Mouse (Mus musculus): ENCODE measurements around the gene Ints6. TPM values are rescaled to one million over a fixed set of nuclear protein-coding genes. Genes with fewer than 3 reads are reported as not detected.
A peak's percentile ranks its signal among the peaks of the same experiment; 100 is the strongest.
"Not testable (repeated sequence)": the region's sequence is repeated elsewhere in the genome, so short reads cannot be mapped to it uniquely, and the experiment has no call there.

Ints6 gene
- total RNA-seq, 2 experiments from 2014 or later, result 46.0 to 50.3 TPM

DNA sequence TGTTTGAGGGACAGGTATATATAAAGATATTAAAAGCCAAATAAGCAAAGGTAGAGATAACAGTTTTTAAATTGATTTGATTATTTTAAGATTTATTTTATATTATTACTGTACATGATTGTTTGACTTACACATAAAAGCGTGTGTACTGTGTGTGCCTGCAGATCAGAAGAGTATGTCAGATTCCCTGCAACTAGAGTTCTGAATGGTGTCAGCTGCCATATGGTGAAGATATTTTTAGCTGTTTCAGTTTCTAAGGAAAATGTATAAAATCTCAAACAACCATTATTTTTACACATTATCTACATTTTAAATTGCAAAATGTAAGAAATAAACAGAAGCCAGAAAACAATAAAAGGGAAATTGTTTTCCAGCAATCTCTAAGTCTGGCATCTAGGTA, 39.3 kb downstream of the Ints6 start:
- DNase-seq (ENCODE audit: low spot score in 2 of 2), result no peak
- Histone ChIP-seq H3K27ac (0 out of 2 replicates have a peak overlapping the region, but pooled peaks have one; percentile 16), H3K4me3 (no peak overlapping the region)
- TF ChIP-seq CTCF (conservative IDR thresholded peaks at IDR 0.05), result no peak

- peak overlapping the region; percentile 57; the same call in 1 of the 2 replicates for H3K27ac ChIP-seq
- peak; percentile 30 to 31 for DNase-seq (ENCODE audit: low spot score in 2 of 2)
- no peak overlapping the region for H3K4me3 ChIP-seq
- peak; percentile 49 for TF ChIP-seq CTCF (conservative IDR thresholded peaks at IDR 0.05)
These were observed 42.8 kb downstream of the Ints6 start for GRCm38 (mm10) chr14:62718161-62718560.

DNA sequence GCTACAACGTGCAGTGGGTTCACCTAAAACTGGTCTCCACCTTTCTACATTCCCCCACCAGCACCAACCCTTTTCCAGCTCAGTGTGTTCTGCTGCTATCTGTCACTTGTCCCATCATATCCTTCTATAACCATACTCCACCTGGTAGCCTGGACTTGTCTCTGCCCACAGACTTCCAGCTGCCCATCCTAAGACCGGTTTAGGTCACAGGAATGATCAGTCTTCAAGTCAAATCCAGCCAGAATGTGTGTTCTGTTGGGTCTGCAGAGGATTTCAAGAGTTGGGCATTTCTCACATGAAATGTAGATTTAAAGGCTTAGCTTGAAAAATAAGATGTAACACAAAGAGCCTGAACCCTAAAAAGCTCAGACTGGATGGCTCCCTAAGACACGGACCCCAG, 87.3 kb downstream of the Ints6 start:
- no peak overlapping the region for H3K27ac ChIP-seq
- TF ChIP-seq CTCF (conservative IDR thresholded peaks at IDR 0.05), result peak; percentile 23; the same call in 1 of the 2 replicates
- no peak overlapping the region for H3K4me3 ChIP-seq
- no peak for DNase-seq (ENCODE audit: low spot score in 2 of 2)

- H3K4me3 ChIP-seq, result no peak overlapping the region
- DNase-seq (ENCODE audit: low spot score in 2 of 2), result no peak
- TF ChIP-seq CTCF (conservative IDR thresholded peaks at IDR 0.05), result no peak
- H3K27ac ChIP-seq, result no peak overlapping the region
These were observed 95.8 kb downstream of the Ints6 start for GRCm38 (mm10) chr14:62664976-62665673.

- TF ChIP-seq CTCF (conservative IDR thresholded peaks at IDR 0.05), result no peak
- Histone ChIP-seq H3K4me3 (no peak within 1 kb of the TSS), H3K27ac (no peak within 1 kb of the TSS)
- no peak for DNase-seq (ENCODE audit: low spot score in 2 of 2)
These were observed 97.6 kb downstream of the Ints6 start, which contains the start of gene Serpine3 for GRCm38 (mm10) chr14:62663367-62663766. Gene Serpine3 (plus strand): TSS chr14:62663667.

- no peak overlapping the region for H3K27ac ChIP-seq
- no peak overlapping the region for H3K4me3 ChIP-seq
- no peak for TF ChIP-seq CTCF (conservative IDR thresholded peaks at IDR 0.05)
- no peak for DNase-seq (ENCODE audit: low spot score in 2 of 2)
These were observed 98.6 kb downstream of the Ints6 start for GRCm38 (mm10) chr14:62662381-62662780.

DNA sequence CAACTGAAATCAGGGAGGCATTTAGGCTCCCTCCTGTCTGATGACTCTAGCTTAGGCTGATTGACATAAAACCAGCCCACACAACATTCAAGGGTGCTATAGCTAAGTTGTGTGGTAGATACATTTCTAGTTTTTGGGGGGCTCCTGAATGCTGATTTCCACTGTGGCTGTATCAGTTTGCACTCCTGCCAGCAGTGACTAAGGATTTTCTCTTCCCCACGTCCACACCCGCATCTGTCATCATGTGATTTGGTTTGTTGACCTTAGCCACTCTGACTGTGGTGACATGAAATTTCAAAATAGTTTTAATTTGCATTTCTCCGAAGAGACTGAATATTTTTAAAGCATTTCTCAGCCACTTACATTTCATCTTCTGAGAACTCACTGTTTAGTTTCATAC, 103.5 kb downstream of the Ints6 start:
- DNase-seq (ENCODE audit: low spot score in 2 of 2), result no peak
- no peak overlapping the region for H3K4me3 ChIP-seq
- H3K27ac ChIP-seq, result no peak overlapping the region
- no peak for TF ChIP-seq CTCF (conservative IDR thresholded peaks at IDR 0.05)

GRCm38 (mm10) chr14:62655996-62656395, 105.0 kb downstream of the Ints6 start:
- no peak overlapping the region for H3K27ac ChIP-seq
- H3K4me3 ChIP-seq, result no peak overlapping the region
- no peak for DNase-seq (ENCODE audit: low spot score in 2 of 2)
- no peak for TF ChIP-seq CTCF (conservative IDR thresholded peaks at IDR 0.05)

GRCm38 (mm10) chr14:62651771-62652170, 109.2 kb downstream of the Ints6 start:
- H3K27ac ChIP-seq, result no peak overlapping the region
- no peak for TF ChIP-seq CTCF (conservative IDR thresholded peaks at IDR 0.05)
- no peak overlapping the region for H3K4me3 ChIP-seq
- no peak for DNase-seq (ENCODE audit: low spot score in 2 of 2)

DNA sequence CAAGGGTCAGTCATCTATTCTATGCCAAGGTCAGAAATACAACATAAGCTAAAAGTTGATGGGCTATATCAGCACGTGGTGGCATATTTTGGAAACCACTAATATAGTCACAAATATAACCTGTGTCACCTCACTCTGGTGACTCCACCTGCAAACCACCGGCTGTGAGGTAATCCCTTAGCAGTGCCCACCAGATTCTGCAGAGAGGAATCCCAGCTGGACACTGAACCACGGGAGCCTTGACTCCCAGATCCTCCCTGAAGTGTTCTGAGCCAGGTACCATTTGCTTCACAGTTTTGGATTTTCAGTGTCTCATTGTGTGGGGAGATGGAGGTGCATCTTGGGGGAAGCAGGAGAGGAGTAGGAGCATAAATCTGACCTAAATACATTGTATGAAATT, 110.6 kb downstream of the Ints6 start:
- H3K4me3 ChIP-seq, result no peak overlapping the region
- no peak for TF ChIP-seq CTCF (conservative IDR thresholded peaks at IDR 0.05)
- no peak for DNase-seq (ENCODE audit: low spot score in 2 of 2)
- no peak overlapping the region for H3K27ac ChIP-seq

GRCm38 (mm10) chr14:62648405-62648804, 112.6 kb downstream of the Ints6 start:
- DNase-seq (ENCODE audit: low spot score in 2 of 2), result no peak
- Histone ChIP-seq H3K27ac (no peak overlapping the region), H3K4me3 (no peak overlapping the region)
- no peak for TF ChIP-seq CTCF (conservative IDR thresholded peaks at IDR 0.05)

- not testable (repeated sequence) for DNase-seq (ENCODE audit: low spot score in 2 of 2); H3K4me3 ChIP-seq; H3K27ac ChIP-seq
These were observed 118.6 kb downstream of the Ints6 start for GRCm38 (mm10) chr14:62642368-62642767.

DNA sequence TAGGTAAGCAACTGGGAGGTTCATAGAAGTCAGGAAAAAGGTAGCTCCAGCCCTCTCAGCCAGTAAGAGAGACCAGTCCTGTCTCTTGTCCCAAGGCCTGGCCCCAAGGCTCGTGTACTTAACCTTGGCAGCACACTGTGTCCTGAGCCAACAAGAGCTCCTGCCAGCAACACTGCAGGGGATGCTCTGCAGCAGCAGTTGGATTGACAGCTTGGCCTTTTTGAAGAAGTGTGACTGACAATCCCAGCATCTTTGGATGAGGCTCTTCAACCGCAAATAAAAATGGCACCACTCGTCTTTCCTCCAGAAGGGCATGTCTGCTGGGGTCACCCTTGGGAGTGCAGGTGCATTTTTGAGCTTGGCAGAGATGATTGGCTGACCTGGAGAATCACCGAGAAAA, 120.6 kb downstream of the Ints6 start:
- TF ChIP-seq CTCF (conservative IDR thresholded peaks at IDR 0.05), result no peak
- Histone ChIP-seq H3K27ac (no peak overlapping the region), H3K4me3 (no peak overlapping the region)
- DNase-seq (ENCODE audit: low spot score in 2 of 2), result no peak

GRCm38 (mm10) chr14:62639551-62639950, 121.4 kb downstream of the Ints6 start:
- no peak for TF ChIP-seq CTCF (conservative IDR thresholded peaks at IDR 0.05)
- no peak overlapping the region for H3K4me3 ChIP-seq
- no peak overlapping the region for H3K27ac ChIP-seq
- no peak for DNase-seq (ENCODE audit: low spot score in 2 of 2)

All from layer of hippocampus, adult 2 months (tissue).